Mouse (Mus musculus): ENCODE data around the gene Foxp1. TPM values are rescaled to one million over a fixed set of nuclear protein-coding genes. Genes with fewer than 3 reads are reported as not detected.

The Foxp1 gene
- total RNA-seq, 2 experiments from 2014 or later, result 35.8 to 46.8 TPM

GRCm38 (mm10) chr6:99443460-99443859, 79.1 kb downstream of the Foxp1 start:
- no peak for DNase-seq (ENCODE audit: low spot score in 2 of 2)

- DNase-seq (ENCODE audit: low spot score in 2 of 2), result no peak
Observed at GRCm38 (mm10) chr6:99441100-99441499, 81.4 kb downstream of the Foxp1 start.

- no peak for DNase-seq (ENCODE audit: low spot score in 2 of 2)
Observed at GRCm38 (mm10) chr6:99440606-99441005, 81.9 kb downstream of the Foxp1 start.

- no peak for DNase-seq (ENCODE audit: low spot score in 2 of 2)
Observed at GRCm38 (mm10) chr6:99439878-99440361, 82.6 kb downstream of the Foxp1 start.

GRCm38 (mm10) chr6:99439214-99439877, 83.2 kb downstream of the Foxp1 start:
- no peak for DNase-seq (ENCODE audit: low spot score in 2 of 2)

GRCm38 (mm10) chr6:99436371-99436770, 86.2 kb downstream of the Foxp1 start:
- no peak for DNase-seq (ENCODE audit: low spot score in 2 of 2)

GRCm38 (mm10) chr6:99435140-99435539, 87.4 kb downstream of the Foxp1 start:
- DNase-seq (ENCODE audit: low spot score in 2 of 2), result no peak

GRCm38 (mm10) chr6:99433006-99433405, 89.5 kb downstream of the Foxp1 start:
- no peak for DNase-seq (ENCODE audit: low spot score in 2 of 2)

GRCm38 (mm10) chr6:99431941-99432340, 90.6 kb downstream of the Foxp1 start:
- DNase-seq (ENCODE audit: low spot score in 2 of 2), result no peak

GRCm38 (mm10) chr6:99430560-99430959, 92.0 kb downstream of the Foxp1 start:
- DNase-seq (ENCODE audit: low spot score in 2 of 2), result no peak

- DNase-seq (ENCODE audit: low spot score in 2 of 2), result no peak
Observed at GRCm38 (mm10) chr6:99429378-99430131, 93.0 kb downstream of the Foxp1 start.

GRCm38 (mm10) chr6:99428961-99429360, 93.6 kb downstream of the Foxp1 start:
- DNase-seq (ENCODE audit: low spot score in 2 of 2), result no peak

GRCm38 (mm10) chr6:99427301-99427700, 95.2 kb downstream of the Foxp1 start:
- no peak for DNase-seq (ENCODE audit: low spot score in 2 of 2)

GRCm38 (mm10) chr6:99425044-99425443, 97.5 kb downstream of the Foxp1 start:
- no peak for DNase-seq (ENCODE audit: low spot score in 2 of 2)

GRCm38 (mm10) chr6:99420666-99421065, 101.9 kb downstream of the Foxp1 start:
- peak in 1 of 2 experiments; percentile 25 for DNase-seq (ENCODE audit: low spot score in 2 of 2)

- no peak for DNase-seq (ENCODE audit: low spot score in 2 of 2)
Observed at GRCm38 (mm10) chr6:99412598-99412997, 109.9 kb downstream of the Foxp1 start.

- no peak for DNase-seq (ENCODE audit: low spot score in 2 of 2)
Observed at GRCm38 (mm10) chr6:99409602-99410001, 112.9 kb downstream of the Foxp1 start.

GRCm38 (mm10) chr6:99408880-99409279, 113.6 kb downstream of the Foxp1 start:
- no peak for DNase-seq (ENCODE audit: low spot score in 2 of 2)

GRCm38 (mm10) chr6:99403755-99404390, 118.6 kb downstream of the Foxp1 start:
- no peak for DNase-seq (ENCODE audit: low spot score in 2 of 2)

- no peak for DNase-seq (ENCODE audit: low spot score in 2 of 2)
Observed at GRCm38 (mm10) chr6:99402941-99403340, 119.6 kb downstream of the Foxp1 start.

- DNase-seq (ENCODE audit: low spot score in 2 of 2), result no peak
Observed at GRCm38 (mm10) chr6:99402370-99402769, 120.2 kb downstream of the Foxp1 start.

- no peak for DNase-seq (ENCODE audit: low spot score in 2 of 2)
Observed at GRCm38 (mm10) chr6:99401801-99402200, 120.7 kb downstream of the Foxp1 start.
